Mouse (Mus musculus) brain, embryonic 14.5 days (tissue): ENCODE measurements at regions not wholly inside any gene's neighbourhood (a gene's known extent, or its start where the extent isn't known, plus 50 kb on each side); places are given as distances from the start of the nearest gene placed in this dataset.

Experiments
- DNase-seq: peaks from one replicate; pipeline ENCODE4 v3.0.0-alpha.2; 2011; ENCODE audit warnings: low read depth
- CTCF ChIP-seq: fragments of 200-500 bp; IDR thresholded peaks from 2 replicates; pipeline ENCODE4 v1.5.1; 2012; ENCODE audit warnings: inconsistent platforms, mild to moderate bottlenecking, moderate library complexity, borderline replicate concordance; ENCODE audit not compliant: insufficient read depth, insufficient read length; ENCODE audit errors: extremely low read depth
- POLR2A ChIP-seq: fragments of 200-500 bp; IDR thresholded peaks from 2 replicates; pipeline ENCODE4 v1.6.1; 2012; ENCODE audit warnings: mild to moderate bottlenecking, inconsistent platforms, borderline replicate concordance; ENCODE audit not compliant: poor library complexity, insufficient read depth, insufficient read length, severe bottlenecking; ENCODE audit errors: extremely low read depth

GRCm38 (mm10) chr13:84133249-84133648 is 88.8 kb upstream of the Tmem161b start:
- DNase-seq: no peak
- TF ChIP-seq CTCF (no peak), POLR2A (no peak)

DNA sequence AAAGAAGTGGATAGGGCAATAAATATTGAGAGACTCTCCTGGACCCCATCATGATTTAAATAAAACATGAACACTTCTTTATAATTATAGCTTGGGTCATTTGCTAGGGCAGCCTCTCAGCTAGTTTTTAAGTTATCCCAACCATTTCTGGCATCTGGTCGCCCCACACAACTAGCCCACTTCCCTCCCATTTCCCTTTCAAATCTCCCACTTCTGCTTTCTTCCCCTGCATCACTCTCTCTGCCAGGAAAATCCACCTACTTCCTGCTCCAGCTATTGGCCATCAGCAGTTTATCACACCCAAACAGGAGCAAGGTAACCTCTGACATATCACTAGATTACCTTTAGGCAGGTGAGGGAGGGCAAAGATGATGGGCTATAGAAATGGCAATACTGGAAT is 81.3 kb upstream of the Tmem161b start:
- DNase-seq: no peak
- TF ChIP-seq POLR2A (no peak), CTCF (no peak)

- peak; percentile 13 for DNase-seq
- TF ChIP-seq CTCF: no peak
- TF ChIP-seq POLR2A: no peak
Measured at GRCm38 (mm10) chr13:84151300-84151699, 70.8 kb upstream of the Tmem161b start.

- DNase-seq: no peak
- TF ChIP-seq CTCF (no peak), POLR2A (no peak)
Measured at GRCm38 (mm10) chr13:84152712-84153111, 69.4 kb upstream of the Tmem161b start.

- DNase-seq: no peak
- TF ChIP-seq CTCF (no peak), POLR2A (no peak)
Measured at GRCm38 (mm10) chr13:84153743-84154142, 68.4 kb upstream of the Tmem161b start.
